Mouse (Mus musculus): ENCODE measurements around the gene Alg2. TPM values are rescaled to one million over a fixed set of nuclear protein-coding genes. Genes with fewer than 3 reads are reported as not detected.

The Alg2 gene
- total RNA-seq, 2 experiments from 2014 or later: 101 to 104 TPM

- no peak for DNase-seq (ENCODE audit: low spot score in 2 of 2)
Measured at GRCm38 (mm10) chr4:47473586-47473967, 556 bp downstream of the Alg2 start.

- DNase-seq (ENCODE audit: low spot score in 2 of 2): no peak
Measured at GRCm38 (mm10) chr4:47467196-47467595, 6.9 kb downstream of the Alg2 start.

GRCm38 (mm10) chr4:47449586-47450522 is 24.3 kb downstream of the Alg2 start:
- DNase-seq (ENCODE audit: low spot score in 2 of 2): no peak

GRCm38 (mm10) chr4:47449116-47449515 is 25.0 kb downstream of the Alg2 start:
- no peak for DNase-seq (ENCODE audit: low spot score in 2 of 2)

GRCm38 (mm10) chr4:47448526-47448925 is 25.6 kb downstream of the Alg2 start:
- no peak for DNase-seq (ENCODE audit: low spot score in 2 of 2)

- DNase-seq (ENCODE audit: low spot score in 2 of 2): no peak
Measured at GRCm38 (mm10) chr4:47440951-47441350, 33.2 kb downstream of the Alg2 start.

- DNase-seq (ENCODE audit: low spot score in 2 of 2): no peak
Measured at GRCm38 (mm10) chr4:47438956-47439355, 35.2 kb downstream of the Alg2 start.

GRCm38 (mm10) chr4:47437365-47438340 is 36.5 kb downstream of the Alg2 start:
- peak; percentile 61 to 72 for DNase-seq (ENCODE audit: low spot score in 2 of 2)

GRCm38 (mm10) chr4:47435566-47436360 is 38.4 kb downstream of the Alg2 start:
- DNase-seq (ENCODE audit: low spot score in 2 of 2): no peak

- no peak for DNase-seq (ENCODE audit: low spot score in 2 of 2)
Measured at GRCm38 (mm10) chr4:47435131-47435530, 39.0 kb downstream of the Alg2 start.

GRCm38 (mm10) chr4:47432766-47433165 is 41.4 kb downstream of the Alg2 start:
- no peak for DNase-seq (ENCODE audit: low spot score in 2 of 2)

GRCm38 (mm10) chr4:47431081-47431480 is 43.1 kb downstream of the Alg2 start:
- DNase-seq (ENCODE audit: low spot score in 2 of 2): no peak

- no peak for DNase-seq (ENCODE audit: low spot score in 2 of 2)
Measured at GRCm38 (mm10) chr4:47430557-47430956, 43.6 kb downstream of the Alg2 start.

- DNase-seq (ENCODE audit: low spot score in 2 of 2): no peak
Measured at GRCm38 (mm10) chr4:47427606-47428005, 46.5 kb downstream of the Alg2 start.

- DNase-seq (ENCODE audit: low spot score in 2 of 2): no peak
Measured at GRCm38 (mm10) chr4:47425247-47425830, 48.8 kb downstream of the Alg2 start.

- no peak for DNase-seq (ENCODE audit: low spot score in 2 of 2)
Measured at GRCm38 (mm10) chr4:47424376-47424775, 49.8 kb downstream of the Alg2 start.

- DNase-seq (ENCODE audit: low spot score in 2 of 2): no peak
Measured at GRCm38 (mm10) chr4:47422946-47423345, 51.2 kb downstream of the Alg2 start.

GRCm38 (mm10) chr4:47422194-47422593 is 51.9 kb downstream of the Alg2 start:
- DNase-seq (ENCODE audit: low spot score in 2 of 2): no peak

GRCm38 (mm10) chr4:47420191-47420590 is 53.9 kb downstream of the Alg2 start:
- no peak for DNase-seq (ENCODE audit: low spot score in 2 of 2)

- DNase-seq (ENCODE audit: low spot score in 2 of 2): no peak
Measured at GRCm38 (mm10) chr4:47419268-47419973, 54.7 kb downstream of the Alg2 start.
